Mouse (Mus musculus): ENCODE data around the gene Xylt1.

The Xylt1 gene

DNA sequence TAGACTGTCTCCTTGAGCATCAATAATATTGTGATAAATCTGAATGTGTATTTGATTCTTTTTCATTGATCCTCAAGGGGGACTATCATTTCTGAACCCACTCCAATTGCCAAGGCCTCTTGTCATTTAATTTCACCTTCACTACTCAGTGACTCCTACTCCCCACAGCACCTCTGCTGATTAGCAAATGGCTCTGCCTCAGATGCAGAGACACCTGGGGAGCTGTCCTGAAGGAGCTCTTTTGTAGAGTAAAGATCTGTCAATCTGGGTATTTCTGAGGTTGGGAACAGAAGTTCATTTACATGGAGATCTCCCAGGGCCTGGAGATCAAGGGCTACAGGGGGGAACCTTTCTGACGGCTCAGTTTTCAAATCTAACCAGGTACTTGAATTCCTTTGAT, 98.2 kb downstream of the Xylt1 start:
- no peak for DNase-seq (ENCODE audit: low read depth, low spot score)

DNA sequence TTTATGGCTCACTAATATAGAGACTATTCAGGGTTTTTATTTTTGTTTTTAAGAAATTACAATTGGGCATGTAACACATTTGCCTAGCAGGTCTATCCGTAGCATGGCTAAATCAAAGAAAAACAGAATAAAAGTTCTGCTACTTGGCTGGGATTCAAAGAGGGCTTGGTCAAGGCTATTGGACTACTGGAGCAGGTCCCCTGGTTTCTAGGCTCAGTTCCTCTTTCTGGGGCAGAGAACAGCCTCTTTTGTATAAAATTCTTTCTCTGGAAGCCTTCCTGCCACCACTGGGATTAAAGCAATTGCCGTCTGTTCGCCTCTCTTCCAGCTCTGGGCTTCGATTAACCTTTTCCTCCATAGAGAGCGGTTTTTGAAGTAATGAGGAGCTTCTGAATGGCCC, 100.1 kb downstream of the Xylt1 start:
- no peak for DNase-seq (ENCODE audit: low read depth, low spot score)

DNA sequence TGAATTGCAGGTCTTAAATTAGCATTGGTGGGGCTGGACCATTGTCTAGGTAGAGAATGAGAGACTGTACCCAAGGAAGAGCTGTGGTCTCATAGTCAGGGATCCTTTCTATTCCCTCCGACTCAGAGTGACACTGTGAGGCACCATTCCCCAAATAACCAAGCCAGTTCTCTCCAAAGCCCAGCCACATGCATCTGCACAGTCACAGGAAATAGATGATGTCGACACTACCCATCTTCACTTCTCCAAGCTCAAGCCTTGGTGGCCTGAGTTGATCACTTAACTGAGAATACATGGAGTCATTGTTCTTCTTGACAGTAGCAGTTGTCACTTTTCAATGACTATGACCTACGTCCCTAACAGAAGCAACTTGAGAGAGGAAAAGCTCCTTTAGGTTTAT, 100.6 kb downstream of the Xylt1 start:
- DNase-seq (ENCODE audit: low read depth, low spot score) = no peak

DNA sequence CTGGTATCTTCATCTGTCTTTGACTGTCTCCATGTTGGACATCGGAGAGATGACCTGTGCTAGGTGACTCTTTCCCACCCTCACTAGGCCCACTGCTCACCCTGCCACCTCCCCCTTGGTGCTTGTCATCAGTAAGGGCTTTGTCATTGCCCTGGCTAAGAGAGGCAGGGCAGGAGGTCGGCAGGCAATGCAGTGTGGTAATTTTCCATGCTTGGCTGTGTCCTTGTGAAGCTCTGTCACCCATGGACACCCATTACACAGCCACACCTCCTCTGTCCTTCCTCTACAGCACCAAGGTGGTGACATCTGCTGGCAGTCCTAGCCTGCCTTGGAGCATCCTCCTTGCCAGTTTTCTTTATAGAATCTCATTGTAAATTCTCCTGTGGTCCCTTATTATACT, 101.9 kb downstream of the Xylt1 start:
- no peak for DNase-seq (ENCODE audit: low read depth, low spot score)

DNA sequence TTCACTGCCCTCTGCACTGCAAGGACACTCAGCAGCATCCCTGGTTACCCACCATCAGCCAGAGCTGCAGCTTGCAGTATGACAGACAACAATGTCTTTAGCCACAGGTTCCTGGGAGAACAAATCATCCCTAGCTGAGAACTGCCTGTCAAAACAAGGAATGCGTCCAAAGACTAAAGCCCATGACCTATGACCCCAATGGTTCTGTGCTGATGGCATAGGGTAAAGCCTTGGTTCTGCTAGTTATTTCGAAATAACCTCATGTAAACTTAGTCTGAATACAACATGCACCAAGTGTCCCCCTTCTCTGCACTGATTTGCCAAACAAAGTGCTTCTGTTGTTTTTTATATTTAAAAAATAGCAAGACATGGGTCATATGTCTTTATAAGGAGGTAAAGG, 103.8 kb downstream of the Xylt1 start:
- no peak for DNase-seq (ENCODE audit: low read depth, low spot score)

DNA sequence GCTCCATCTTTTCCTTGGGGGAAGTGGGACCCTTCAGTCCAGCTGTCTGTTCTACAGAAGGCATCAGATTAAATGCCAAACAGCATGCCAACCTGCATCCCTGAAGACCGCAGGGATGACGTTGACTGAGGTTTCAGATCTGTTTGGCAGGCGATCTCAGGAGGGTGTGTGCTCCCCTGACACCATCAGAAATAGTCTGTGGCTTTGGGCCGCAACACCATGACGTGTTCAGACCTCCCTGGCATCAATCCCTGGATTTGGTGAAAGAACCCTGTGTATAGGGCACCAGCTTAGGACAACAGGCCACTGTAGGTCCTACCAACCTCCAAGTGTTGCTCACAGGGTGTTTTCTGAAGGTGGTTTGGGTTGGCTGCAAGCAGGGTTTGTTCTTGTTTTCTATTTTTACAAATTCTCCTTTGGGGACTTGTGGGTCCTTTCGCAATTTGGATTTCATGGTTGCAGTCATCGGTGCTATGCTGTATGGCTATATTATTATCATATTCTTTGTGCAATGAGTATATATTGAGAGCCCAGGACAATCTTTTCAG, 104.3 kb downstream of the Xylt1 start:
- DNase-seq (ENCODE audit: low read depth, low spot score) = no peak

DNA sequence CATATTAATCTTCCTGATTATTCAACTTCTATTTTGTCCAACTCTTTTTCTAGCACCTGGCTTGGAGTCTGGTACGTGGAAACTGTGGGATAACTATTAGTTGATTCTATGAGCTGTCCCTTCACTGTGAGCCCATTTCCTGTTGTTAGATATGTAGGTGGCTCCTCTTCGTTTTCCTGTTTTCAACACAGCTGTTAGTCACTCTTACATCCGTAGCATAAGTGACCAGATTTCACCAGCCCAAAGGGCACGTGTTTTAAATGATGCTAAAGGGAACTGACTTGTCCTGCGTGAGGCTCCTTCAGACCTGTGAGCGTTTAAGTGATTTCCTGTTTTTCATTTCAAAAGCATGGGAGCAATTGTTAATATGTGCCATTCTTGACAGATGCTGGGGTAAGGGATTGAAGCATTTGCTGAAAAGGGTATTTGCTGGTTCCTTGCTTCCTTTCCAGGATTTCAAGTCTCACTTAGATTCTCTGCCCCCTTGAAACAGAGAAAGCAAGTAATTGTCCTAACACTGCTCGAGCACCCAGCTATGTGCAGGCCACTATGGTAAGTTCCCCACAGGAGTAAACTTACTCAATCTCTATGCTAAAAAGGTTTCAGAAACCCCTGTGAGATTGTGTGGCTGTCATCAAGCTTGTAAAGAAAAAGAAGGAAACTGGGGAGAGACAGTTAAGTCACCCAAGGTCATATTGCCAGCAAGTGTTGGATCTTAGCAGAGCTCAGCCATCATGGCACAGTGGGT, 105.8 kb downstream of the Xylt1 start:
- peak; percentile 61 for DNase-seq (ENCODE audit: low read depth, low spot score)

DNA sequence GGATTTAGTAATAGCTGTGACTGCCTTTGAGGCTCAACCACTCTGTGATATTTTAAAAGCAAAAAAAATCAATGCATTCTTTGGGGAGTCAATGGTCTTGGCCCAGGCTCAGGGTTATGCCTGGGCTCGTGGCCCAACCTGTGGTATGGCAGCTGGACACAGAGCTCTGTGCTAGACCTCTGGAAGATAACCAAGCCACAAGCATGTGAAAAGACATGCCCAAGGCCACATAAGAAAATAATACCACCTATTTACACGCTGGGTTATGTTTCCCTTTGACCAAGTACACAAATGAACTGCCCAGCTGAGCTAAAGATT, 106.4 kb downstream of the Xylt1 start:
- DNase-seq (ENCODE audit: low read depth, low spot score) = no peak

DNA sequence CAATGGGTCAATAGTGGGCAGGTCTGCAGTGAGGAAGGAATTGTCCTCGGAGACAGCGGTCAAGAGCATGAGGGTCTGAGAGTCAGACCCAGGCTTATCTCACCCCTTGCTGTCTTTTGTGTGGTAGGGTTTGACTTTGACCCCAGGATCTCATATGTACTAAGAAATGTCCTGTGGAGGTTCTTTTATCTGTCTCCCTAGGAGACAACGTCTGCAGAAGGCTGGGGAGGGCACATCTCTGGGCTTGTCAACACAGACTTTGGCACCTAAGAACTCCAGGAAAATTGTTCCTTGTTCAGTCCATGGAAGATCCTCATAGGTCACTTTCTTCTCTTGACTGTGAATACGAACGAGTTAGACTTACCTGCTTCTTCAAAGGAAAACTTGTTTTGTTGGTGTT, 109.2 kb downstream of the Xylt1 start:
- no peak for DNase-seq (ENCODE audit: low read depth, low spot score)

DNA sequence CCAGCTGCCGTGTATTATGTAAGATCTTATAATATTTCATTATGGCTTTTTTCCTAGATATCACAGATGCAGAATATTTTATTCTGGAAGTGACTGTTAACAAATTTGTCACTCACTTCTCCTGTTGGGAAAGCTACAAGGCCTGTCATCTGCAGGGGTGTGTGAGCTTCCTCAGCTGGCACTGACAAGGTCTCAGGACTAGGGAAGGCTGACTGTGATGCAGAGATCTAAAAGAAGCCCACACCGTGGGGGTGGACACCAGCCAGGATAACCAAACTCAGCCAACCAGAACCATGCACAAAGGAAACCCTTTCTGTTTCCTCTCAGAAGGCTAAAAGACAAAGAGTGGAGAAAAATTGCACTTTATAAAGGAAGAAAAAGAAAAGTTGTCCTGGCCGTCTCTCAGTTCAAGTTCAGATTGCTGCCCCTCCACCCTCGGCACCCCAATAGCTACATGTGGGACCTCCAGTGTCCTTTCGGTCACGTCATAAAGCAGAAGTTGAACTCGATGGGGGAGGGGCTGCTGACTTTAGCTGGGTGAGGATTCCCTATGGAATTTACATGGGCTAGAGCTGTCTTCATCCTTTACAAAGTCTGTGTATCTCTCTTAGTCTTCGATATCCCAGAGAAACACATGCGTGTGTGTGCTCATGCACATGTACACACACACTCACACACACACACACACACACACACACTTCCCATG, 109.9 kb downstream of the Xylt1 start:
- no peak for DNase-seq (ENCODE audit: low read depth, low spot score)

DNA sequence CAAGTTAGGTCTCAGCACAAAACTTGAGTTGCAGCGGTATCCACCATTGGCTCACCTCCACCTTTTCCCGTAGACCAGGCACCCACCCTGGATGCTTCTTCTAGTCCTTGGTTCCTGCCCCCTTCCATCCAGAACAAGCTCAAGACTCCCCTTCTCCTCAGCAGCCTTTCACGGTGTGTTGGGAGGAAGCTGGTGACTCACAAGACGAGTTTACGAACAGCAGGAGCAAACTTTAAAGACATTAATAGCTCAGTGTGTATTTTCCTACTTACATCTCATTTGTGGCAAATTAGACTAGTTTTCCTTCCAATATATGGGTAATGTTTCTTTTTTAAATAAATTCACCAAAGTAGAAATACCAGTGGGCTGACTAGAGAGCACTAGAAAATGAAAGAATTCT, 110.7 kb downstream of the Xylt1 start:
- DNase-seq (ENCODE audit: low read depth, low spot score) = no peak

DNA sequence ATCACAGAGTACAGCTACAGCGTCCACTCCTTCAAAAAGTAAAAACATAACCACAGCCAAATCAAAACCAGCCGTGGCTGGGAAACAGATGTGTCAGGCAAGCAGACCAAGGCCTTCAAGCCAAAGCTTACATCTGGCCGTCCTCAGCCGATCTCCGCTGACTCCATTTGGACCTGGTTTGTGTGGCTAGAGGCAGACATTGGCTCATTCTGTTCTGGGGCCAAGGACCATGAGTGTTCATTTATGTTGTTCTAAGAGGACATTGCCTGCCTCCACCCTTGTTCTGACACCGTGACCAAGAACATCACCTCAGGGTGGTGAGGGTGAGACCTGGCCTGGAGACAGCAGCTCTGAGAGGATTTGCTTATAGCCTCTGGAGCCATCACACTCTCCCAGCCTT, 113.4 kb downstream of the Xylt1 start:
- no peak for DNase-seq (ENCODE audit: low read depth, low spot score)

DNA sequence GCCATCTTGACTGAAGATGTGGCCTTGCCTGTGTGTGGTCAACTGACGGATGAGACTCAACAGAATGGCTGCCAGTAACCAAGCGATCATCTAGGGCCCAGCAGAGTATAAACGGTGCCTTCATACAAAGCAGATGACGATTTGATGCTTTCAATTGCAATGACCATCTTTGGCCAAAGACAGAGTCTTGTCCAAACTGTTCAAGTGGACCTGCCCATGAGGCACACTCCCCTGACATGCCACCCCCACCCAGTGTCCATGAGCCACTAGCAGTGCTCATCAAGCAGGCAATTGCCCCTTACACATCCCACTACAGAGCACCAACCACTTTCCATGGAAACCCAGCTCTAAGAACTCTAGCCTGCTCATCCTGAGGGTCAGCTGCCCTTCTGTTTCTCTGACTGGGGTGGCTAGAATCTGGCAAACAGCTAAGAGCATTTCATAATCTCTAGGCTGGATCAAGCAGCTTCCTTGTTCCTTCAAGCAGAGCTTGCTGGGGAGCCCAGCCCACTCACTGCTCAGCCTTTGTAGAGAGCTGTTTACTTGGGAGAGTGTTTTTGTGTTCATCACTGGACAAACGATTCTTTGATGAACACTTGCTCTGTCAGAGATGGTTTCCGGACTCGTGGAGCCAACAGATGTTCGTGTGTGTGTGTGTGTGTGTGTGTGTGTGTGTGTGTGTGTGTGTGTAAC, 114.0 kb downstream of the Xylt1 start:
- no peak for DNase-seq (ENCODE audit: low read depth, low spot score)

DNA sequence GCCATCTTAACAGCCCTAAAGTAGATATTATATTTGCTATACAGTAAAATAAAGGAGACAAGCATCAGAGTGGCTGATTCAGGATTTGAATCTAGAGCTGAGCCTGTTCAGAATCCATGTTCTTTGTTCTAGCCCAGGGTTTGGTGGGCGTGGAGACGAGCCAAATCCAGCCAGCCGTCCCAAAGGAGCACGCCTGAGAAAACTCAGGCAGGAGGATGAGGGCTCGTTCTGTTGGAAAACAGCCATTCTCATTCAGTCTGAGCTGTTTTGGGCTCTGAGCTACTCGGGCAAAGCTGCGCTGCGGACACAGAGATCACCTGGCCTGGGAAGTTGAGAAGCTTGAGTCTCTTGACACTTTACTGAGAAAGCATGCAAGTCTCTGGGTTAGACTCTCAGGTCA, 115.0 kb downstream of the Xylt1 start:
- no peak for DNase-seq (ENCODE audit: low read depth, low spot score)

DNA sequence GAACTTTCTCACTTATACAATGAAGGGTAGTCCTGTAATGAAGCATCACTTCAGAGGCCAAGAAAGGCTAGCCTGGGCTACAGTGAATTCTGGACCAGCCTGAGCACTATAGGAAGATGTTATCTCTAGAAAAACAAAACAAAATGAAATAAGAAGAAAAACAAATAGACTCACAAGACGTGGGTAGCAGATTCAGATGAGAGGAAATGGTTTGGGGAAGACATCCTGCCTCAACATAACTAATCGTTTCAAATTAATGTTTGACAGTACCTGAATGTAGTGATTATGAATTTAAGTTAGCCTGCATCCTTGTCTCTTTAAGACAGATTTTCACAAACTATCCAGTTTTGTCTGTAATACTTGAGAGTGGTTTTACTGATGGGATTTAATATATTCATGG, 117.4 kb downstream of the Xylt1 start:
- no peak for DNase-seq (ENCODE audit: low read depth, low spot score)

DNA sequence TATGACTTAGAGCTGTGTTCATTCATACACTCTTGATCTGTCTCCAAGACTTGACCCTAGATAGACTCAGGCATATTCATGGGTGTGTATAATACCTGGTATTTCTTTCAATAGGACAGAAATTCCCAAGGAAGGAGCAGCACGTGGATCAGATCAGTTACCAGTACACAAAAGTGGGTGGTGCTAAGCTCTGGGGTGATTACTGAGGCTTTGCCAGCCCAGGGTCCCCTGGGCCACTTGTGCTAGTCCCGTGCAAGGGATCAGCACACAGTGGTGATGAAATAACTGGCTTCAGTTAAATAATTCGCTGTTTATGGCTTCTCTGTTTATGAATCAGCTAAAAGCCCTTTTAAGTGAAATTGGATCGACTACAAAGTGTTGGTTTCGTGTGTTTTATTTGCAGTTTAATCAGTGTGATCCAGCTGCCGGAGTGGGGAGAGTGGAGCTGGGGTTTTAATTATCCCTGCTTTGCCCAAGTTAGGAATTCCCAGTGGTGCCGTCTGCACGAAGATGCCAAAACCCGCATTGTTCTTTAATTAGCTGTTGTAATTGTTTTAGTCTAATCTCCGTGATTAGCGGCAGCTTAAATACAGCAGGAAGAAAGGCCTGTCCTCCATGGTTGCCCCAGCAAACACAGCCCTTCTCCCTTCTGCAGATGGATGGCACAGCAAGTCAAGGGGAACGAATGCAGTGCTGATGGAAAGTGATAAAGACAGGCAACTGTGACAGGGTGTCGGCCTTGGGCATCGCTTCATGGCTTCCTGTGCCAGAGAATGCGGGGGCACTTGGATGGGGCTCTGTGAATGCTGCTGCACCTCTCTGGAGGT, 120.8 kb downstream of the Xylt1 start:
- DNase-seq (ENCODE audit: low read depth, low spot score) = no peak

DNA sequence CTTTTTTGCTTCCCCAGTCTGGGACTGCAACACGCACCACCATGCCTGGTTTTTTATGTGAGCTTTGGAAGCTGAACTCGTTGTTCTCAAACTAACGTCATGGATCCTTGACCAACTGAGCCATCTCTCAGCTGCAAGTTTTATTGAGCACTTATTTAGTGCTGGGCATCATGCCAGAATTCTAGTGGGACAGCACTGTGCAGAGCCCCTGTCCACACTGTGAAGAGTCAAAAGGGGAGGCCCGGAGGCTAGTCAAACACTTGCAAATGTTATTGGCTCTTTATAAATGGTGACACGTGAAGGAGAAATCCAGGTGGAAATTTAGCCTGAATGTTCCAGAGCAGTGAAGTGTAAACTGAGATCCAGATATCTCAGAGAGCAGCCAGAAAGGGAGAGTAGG, 121.6 kb downstream of the Xylt1 start:
- no peak for DNase-seq (ENCODE audit: low read depth, low spot score)

DNA sequence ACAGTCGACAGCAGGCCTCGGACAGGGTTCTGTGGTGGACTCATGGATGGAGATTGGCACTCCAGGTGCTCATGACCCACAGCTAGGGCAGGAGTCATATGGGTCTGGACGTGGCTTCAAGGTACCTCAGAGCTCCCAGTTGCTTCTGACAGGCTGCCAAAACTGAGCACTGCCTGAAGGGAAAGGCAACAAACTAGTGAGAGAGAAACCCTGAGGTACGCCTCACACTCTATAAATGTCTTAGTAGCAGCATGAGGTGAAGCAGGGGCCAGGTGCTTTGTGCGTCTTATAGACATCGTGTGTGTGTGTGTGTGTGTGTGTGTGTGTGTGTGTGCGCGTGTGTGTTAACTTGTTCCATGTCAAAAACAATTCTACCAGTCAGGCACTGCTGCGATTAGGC, 122.9 kb downstream of the Xylt1 start:
- DNase-seq (ENCODE audit: low read depth, low spot score) = no peak

DNA sequence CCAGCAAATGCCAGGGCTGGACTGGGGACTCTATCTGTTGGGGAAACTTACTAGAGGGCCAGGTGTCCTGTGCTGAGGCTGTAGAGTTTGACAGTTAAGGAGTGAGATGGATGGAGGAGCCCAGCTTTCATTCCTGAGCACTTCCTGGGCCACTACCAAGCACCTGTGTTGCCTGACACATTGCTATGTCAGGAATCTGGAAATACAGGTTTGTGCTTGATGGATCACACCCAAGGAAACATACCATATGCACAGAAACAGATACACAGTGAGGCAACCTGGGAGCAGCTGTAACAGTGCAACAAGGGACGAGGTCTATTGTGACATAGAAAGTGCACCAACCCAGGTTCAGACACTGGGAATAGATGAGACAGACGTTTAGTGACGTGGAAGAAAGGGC, 125.0 kb downstream of the Xylt1 start:
- DNase-seq (ENCODE audit: low read depth, low spot score) = no peak

DNA sequence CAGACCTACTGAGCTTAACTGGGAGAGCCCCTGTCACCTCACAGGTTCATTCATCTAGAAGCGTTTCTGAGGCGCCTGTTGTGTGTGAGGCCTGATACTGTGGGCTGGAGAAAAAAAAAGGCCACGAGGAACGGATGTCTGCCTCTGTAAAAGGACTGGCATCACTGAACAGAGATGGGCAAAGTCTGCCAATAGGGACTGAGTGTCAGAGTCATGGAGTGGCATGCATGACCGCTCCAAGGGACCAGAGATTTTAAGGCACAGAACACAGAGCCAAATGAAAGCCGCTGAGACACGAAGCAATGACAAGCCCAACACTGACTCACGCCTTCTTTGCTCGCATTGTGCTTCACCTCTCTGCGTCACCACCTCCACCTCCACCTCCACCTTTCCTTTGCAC, 126.6 kb downstream of the Xylt1 start:
- DNase-seq (ENCODE audit: low read depth, low spot score) = no peak

DNA sequence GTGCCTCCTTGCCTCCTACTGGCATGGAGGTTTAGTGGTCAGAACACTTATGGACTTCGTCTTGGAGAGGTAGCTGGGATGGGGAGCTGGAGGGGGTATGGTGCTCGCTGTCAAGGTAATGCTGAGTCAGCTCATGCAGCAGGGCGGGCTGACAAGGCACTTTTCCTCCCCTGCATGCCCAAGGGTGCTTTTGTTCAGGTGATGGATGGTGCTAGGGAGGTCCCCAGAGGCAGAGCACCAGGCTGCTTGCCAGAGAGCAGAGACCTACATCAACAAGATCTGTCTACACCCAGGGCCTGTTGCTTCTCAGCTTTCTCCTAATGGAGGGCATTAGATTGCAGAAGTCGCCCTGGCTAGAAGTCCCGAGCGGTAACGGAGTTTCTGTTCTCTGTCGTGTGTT, 127.3 kb downstream of the Xylt1 start:
- DNase-seq (ENCODE audit: low read depth, low spot score) = no peak

DNA sequence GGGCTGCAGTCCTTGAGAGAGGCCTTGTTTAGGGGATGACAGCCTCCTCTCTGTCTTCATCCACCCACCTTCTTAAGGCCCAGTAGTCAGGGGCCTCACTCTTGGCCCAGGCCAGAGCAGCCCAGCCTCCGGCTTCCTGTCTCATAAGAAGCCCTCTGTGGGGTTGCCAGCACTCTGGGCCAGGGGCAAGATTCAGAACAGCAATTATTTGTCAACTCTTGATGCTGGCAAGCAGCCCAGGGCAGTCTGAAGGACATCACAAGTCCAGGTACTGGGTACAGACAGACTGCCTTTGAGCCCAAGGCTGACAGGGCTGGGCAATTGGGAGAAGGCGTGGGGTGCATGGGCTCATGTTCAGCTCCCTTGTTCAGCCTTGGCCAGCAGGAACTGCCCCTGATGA, 129.3 kb downstream of the Xylt1 start:
- DNase-seq (ENCODE audit: low read depth, low spot score) = no peak

Data from CD4-positive helper T cell, adult 2 months (primary cell).